In the genomic region with DNA sequence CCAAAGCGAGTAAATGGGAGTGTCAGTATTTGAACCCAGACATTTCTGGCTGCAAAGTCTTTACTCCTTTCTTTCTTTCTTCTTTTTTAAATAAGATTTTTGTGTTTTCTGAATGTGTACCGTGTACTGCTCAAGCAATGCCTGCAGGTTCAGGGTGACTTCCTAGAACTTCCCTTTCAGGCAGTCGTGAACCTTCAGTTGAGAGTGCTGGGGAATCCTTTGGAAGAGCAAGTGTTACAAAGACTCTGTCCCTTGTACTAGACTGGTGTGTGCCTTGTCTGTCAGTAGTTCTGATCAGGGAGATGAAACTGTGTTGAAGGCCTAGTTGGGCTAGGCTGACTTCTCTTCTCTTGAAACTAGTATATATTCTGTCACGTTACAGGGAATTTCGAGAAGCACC, we compare ENCODE assay signal across 8 mouse cellular contexts. TPM values are rescaled to one million over a fixed set of nuclear protein-coding genes. Genes with fewer than 3 reads are reported as not detected.
DNase-seq lines count a peak whose midpoint lies in the region; ATAC-seq and TF ChIP-seq lines count a peak whose summit lies in the region.

No protein-coding gene starts in this region.

- peak overlapping the region; percentile 87 for H3K4me3 ChIP-seq in kidney, adult 2 months (ENCODE audit: insufficient read depth, low read depth, low read length)
- peak overlapping the region; percentile 73 for H3K4me3 ChIP-seq in hindbrain, embryonic 10.5 days
- H3K4me3 ChIP-seq in midbrain, embryonic 11.5 days (ENCODE audit: low read depth, low read length) = peak overlapping the region; percentile 72

- H3K27me3 ChIP-seq in kidney, adult 2 months (replicated peaks; ENCODE audit: control insufficient read depth, insufficient read depth, low read length) = no peaks in the 10 kb centered on the region
- H3K27me3 ChIP-seq in hindbrain, embryonic 10.5 days (ENCODE audit: insufficient read depth, poor library complexity, severe bottlenecking) = no peaks in the 10 kb centered on the region
- H3K27me3 ChIP-seq in midbrain, embryonic 11.5 days (ENCODE audit: control insufficient read depth, insufficient read depth, low read length) = no peaks in the 10 kb centered on the region

- TF ChIP-seq CTCF in kidney, adult 2 months (conservative IDR thresholded peaks at IDR 0.05; ENCODE audit: insufficient read depth, insufficient read length, low read depth, low read length) = no peak

- H3K36me3 ChIP-seq in kidney, adult 2 months (ENCODE audit: control insufficient read depth, insufficient read depth, low read length) = peaks cover 3% of the 10 kb centered on the region; the same call in 1 of the 2 replicates
- H3K36me3 ChIP-seq in hindbrain, embryonic 10.5 days = peaks cover 46% of the 10 kb centered on the region
- H3K36me3 ChIP-seq in midbrain, embryonic 11.5 days (ENCODE audit: control insufficient read depth, insufficient read depth, low read length) = peaks cover 7% of the 10 kb centered on the region

- H3K4me2 ChIP-seq in midbrain, embryonic 11.5 days = peak overlapping the region; percentile 83

- ATAC-seq in midbrain, embryonic 11.5 days (ENCODE audit: low FRiP score) = no peak

- DNase-seq in kidney, adult 2 months = no peak
- no peak for DNase-seq in kidney, adult 9 months
- peak; percentile 24 for DNase-seq in NIH3T3 (ENCODE audit: low read depth)
- DNase-seq in hindbrain, embryonic 10.5 days (ENCODE audit: low spot score) = no peak
- no peak for DNase-seq in midbrain, embryonic 11.5 days (ENCODE audit: low spot score, missing footprints)
- no peak for DNase-seq in cerebellum, adult 9-11 months
- DNase-seq in cerebellum, adult 11 months = no peak
- DNase-seq in cerebellum, postnatal 25 days = no peak

- WGBS in kidney, adult 2 months = 25% methylated on average over 5 of the region's 5 CpGs
- WGBS in hindbrain, embryonic 10.5 days = 44% methylated on average over 5 of the region's 5 CpGs
- 44% methylated on average over 5 of the region's 5 CpGs for WGBS in midbrain, embryonic 11.5 days

- peak overlapping the region; percentile 78 for H3K9ac ChIP-seq in midbrain, embryonic 11.5 days (ENCODE audit: low read length)

- no peak for TF ChIP-seq POLR2A in kidney, adult 2 months (IDR thresholded peaks at IDR 0.05; ENCODE audit: low read depth, low read length)

- no peaks in the 10 kb centered on the region for H3K9me3 ChIP-seq in hindbrain, embryonic 10.5 days
- no peaks in the 10 kb centered on the region for H3K9me3 ChIP-seq in midbrain, embryonic 11.5 days (ENCODE audit: control insufficient read depth, low read length)

- peak overlapping the region; percentile 98; the same call in 1 of the 2 replicates for H3K27ac ChIP-seq in kidney, adult 2 months (ENCODE audit: insufficient read depth, low read depth, low read length)
- H3K27ac ChIP-seq in hindbrain, embryonic 10.5 days = peak overlapping the region; percentile 99
- H3K27ac ChIP-seq in midbrain, embryonic 11.5 days (ENCODE audit: low read depth, low read length) = no peak overlapping the region

- H3K4me1 ChIP-seq in kidney, adult 2 months (ENCODE audit: control insufficient read depth, insufficient read depth, low read length) = peaks cover 3% of the 10 kb centered on the region; the same call in 1 of the 2 replicates
- H3K4me1 ChIP-seq in hindbrain, embryonic 10.5 days (replicated peaks) = peaks cover 33% of the 10 kb centered on the region
- peaks cover 15% of the 10 kb centered on the region for H3K4me1 ChIP-seq in midbrain, embryonic 11.5 days (ENCODE audit: control insufficient read depth, insufficient read depth, low read length)

RNA-seq across cellular contexts. Expression of gene Mrpl51, which starts 1.2 kb away (rescaled TPM):
- 102 and 110 TPM in 2 replicates for polyA plus RNA-seq in kidney, adult 2 months (2012; rRNA removed)
- polyA plus RNA-seq in hindbrain, embryonic 10.5 days (2016; fragmentation: Nextera tagmentation; extraction: Ambion mirVana) = 206 and 213 TPM in 2 replicates
- polyA plus RNA-seq in midbrain, embryonic 11.5 days (2014; fragmentation: Nextera tagmentation; extraction: Ambion mirVana) = 200 and 208 TPM in 2 replicates

RNA-seq across cellular contexts. Expression of gene Ncapd2, which starts 1.3 kb away (rescaled TPM):
- polyA plus RNA-seq in kidney, adult 2 months (2012; rRNA removed) = 15.6 and 18.7 TPM in 2 replicates
- 199 and 233 TPM in 2 replicates for polyA plus RNA-seq in hindbrain, embryonic 10.5 days (2016; fragmentation: Nextera tagmentation; extraction: Ambion mirVana)
- polyA plus RNA-seq in midbrain, embryonic 11.5 days (2014; fragmentation: Nextera tagmentation; extraction: Ambion mirVana) = 127 and 140 TPM in 2 replicates

RNA-seq across cellular contexts. Expression of gene Vamp1, which starts 22.5 kb away (rescaled TPM):
- 19.1 and 19.8 TPM in 2 replicates for polyA plus RNA-seq in kidney, adult 2 months (2012; rRNA removed)
- polyA plus RNA-seq in hindbrain, embryonic 10.5 days (2016; fragmentation: Nextera tagmentation; extraction: Ambion mirVana) = 3.3 and 3.9 TPM in 2 replicates
- polyA plus RNA-seq in midbrain, embryonic 11.5 days (2014; fragmentation: Nextera tagmentation; extraction: Ambion mirVana) = 1.3 and 1.4 TPM in 2 replicates

RNA-seq across cellular contexts. Expression of gene Gapdh, which starts 26.6 kb away (rescaled TPM):
- polyA plus RNA-seq in kidney, adult 2 months (2012; rRNA removed) = 7,324 and 7,933 TPM in 2 replicates
- polyA plus RNA-seq in hindbrain, embryonic 10.5 days (2016; fragmentation: Nextera tagmentation; extraction: Ambion mirVana) = 2,613 and 2,865 TPM in 2 replicates
- polyA plus RNA-seq in midbrain, embryonic 11.5 days (2014; fragmentation: Nextera tagmentation; extraction: Ambion mirVana) = 2,357 and 2,675 TPM in 2 replicates

RNA-seq across cellular contexts. Expression of gene Tapbpl, which starts 38.8 kb away (rescaled TPM):
- polyA plus RNA-seq in kidney, adult 2 months (2012; rRNA removed) = 16.0 and 16.4 TPM in 2 replicates
- 1.9 TPM in 2 replicates for polyA plus RNA-seq in hindbrain, embryonic 10.5 days (2016; fragmentation: Nextera tagmentation; extraction: Ambion mirVana)
- 1.2 and 1.6 TPM in 2 replicates for polyA plus RNA-seq in midbrain, embryonic 11.5 days (2014; fragmentation: Nextera tagmentation; extraction: Ambion mirVana)
